Mouse (Mus musculus): ENCODE measurements around the gene Phc1.

DNA sequence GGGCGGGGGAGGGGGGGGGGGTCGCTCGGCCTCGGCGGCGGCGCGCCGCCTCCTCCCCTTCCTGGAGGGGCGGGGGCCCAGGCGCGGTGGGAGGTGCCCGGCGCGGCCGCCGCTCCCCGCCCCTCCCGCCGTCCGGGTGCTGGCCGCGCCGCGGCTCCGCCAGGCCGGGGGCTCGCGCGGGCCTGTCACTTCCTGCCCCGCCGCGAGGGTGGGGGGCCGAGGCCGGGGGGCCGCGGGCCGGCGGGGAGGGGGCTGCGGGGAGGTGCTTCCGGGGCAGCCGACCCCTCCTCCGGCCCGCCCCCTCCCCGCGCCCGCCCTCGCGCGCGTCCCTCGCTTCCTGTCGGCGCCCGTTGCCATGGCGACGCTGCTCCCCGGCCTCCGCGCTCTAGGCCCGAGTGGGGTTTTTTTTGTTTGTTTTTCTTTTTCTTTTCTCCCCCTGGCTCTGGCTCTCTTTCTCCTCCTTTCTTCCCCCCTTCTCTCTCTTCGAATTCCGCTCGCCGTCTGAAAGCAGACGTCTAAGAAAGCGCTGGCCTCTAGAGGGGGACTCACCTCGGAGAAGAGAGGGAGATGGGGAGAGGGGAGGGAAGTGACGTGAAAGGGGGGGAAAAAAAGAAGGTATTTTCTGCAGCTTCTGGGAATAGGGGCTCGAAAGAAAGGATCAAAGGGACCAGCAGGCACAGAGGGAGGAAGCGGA is 566 bp downstream of the Phc1 start:
- TF ChIP-seq MAX (IDR thresholded peaks at IDR 0.05; ENCODE audit: low read depth) (no peak), E2F4 (IDR thresholded peaks at IDR 0.05; ENCODE audit: insufficient read depth) (no peak), POLR2A (IDR thresholded peaks at IDR 0.05; ENCODE audit: insufficient read length, low read depth) (no peak), USF1 (IDR thresholded peaks at IDR 0.05; ENCODE audit: low read depth) (no peak), CEBPB (IDR thresholded peaks at IDR 0.05; ENCODE audit: insufficient read depth, poor library complexity, severe bottlenecking) (no peak), POLR2AphosphoS2 (IDR thresholded peaks at IDR 0.05; ENCODE audit: insufficient read length, low read depth) (no peak), SRF (IDR thresholded peaks at IDR 0.05; ENCODE audit: control insufficient read depth, insufficient read length, low read depth) (no peak), MYOG (IDR thresholded peaks at IDR 0.05; ENCODE audit: control insufficient read depth in 1 of 3, insufficient read depth in 1 of 3, insufficient read length in 2 of 3, low read depth in 2 of 3) (no peak), TCF12 (IDR thresholded peaks at IDR 0.05; ENCODE audit: insufficient read depth, poor library complexity, severe bottlenecking) (no peak), REST (IDR thresholded peaks at IDR 0.05; ENCODE audit: insufficient read depth, insufficient read length) (no peak)

Data from myocyte (in vitro differentiated cells).